Mouse (Mus musculus): ENCODE results near the gene Gm30737. TPM values are rescaled to one million over a fixed set of nuclear protein-coding genes. Genes with fewer than 3 reads are reported as not detected.
"Not testable (repeated sequence)": the region's sequence is repeated elsewhere in the genome, so short reads cannot be mapped to it uniquely, and the experiment has no call there.

Gene Gm30737
- polyA plus RNA-seq (2016; fragmentation: Nextera tagmentation; extraction: Ambion mirVana) = not detected in 2 replicates

DNA sequence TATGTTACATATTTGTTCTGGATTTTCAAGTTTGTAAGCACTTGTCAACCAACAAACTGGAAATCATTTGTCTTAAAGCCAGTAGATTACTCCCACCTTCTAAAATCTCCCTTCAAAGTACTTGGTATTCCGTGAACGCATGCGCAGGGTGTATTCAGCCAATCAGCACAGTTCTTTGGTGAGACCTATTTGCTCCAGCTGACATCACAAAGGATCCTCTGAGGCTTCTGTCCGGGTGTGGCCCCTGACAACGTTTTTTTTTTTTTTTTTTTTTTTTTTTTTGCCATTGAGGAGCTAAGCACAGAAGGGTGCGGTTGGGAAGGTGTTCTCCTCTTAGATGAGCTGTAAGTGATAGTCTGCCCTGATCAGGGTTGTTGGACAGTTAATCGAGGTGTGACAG is at the start of gene Gm30737:
Gene Gm30737 (plus strand): TSS at position 301 of the 400 bp plus-strand sequence.
- not testable (repeated sequence) for H3K27me3 ChIP-seq; H3K9ac ChIP-seq; H3K9me3 ChIP-seq; H3K4me2 ChIP-seq (replicated peaks); ATAC-seq (ENCODE audit: insufficient number of reproducible peaks, insufficient read depth, low FRiP score, low TSS enrichment); H3K4me3 ChIP-seq; H3K36me3 ChIP-seq; H3K27ac ChIP-seq; H3K4me1 ChIP-seq
- WGBS = no CpG with 5 or more reads among the region's 7 CpGs
